Mouse (Mus musculus): ENCODE results near the gene Nudt16l1. TPM values are rescaled to one million over a fixed set of nuclear protein-coding genes. Genes with fewer than 3 reads are reported as not detected.

Gene Nudt16l1
- polyA plus RNA-seq (2012; rRNA removed), result 89.6 and 113 TPM in 2 replicates

GRCm38 (mm10) chr16:4938461-4938860 lies at the start of gene Nudt16l1:
TSS of gene Nudt16l1 (plus strand) at chr16:4938761.
- DNase-seq (ENCODE audit: low read depth), result no peak

GRCm38 (mm10) chr16:4890201-4890709 lies 48.3 kb upstream of the Nudt16l1 start:
- no peak for DNase-seq (ENCODE audit: low read depth)

DNA sequence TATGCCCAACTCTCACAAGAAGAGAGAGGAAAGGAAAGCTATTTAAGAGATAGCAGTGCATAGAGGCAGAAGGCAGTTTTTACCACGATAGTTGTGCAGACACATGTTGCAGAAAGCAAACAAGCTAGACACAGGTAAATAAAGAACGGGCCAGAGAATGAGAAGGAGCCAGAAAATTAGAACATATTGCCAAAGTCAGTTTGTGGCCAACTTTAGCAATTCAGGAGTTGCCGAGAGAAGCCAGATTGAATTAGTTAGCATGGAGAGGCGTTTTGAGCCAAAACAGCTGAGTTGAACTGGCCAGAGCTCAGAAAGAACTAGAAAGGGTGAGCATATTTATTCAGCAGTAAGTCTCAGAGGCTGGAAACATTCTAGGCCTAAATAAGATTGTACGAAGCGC lies 46.4 kb upstream of the Nudt16l1 start:
- DNase-seq (ENCODE audit: low read depth), result no peak

GRCm38 (mm10) chr16:4894201-4894908 lies 44.2 kb upstream of the Nudt16l1 start:
- DNase-seq (ENCODE audit: low read depth), result no peak

- no peak for DNase-seq (ENCODE audit: low read depth)
These were observed 42.1 kb upstream of the Nudt16l1 start for GRCm38 (mm10) chr16:4896249-4897027.

DNA sequence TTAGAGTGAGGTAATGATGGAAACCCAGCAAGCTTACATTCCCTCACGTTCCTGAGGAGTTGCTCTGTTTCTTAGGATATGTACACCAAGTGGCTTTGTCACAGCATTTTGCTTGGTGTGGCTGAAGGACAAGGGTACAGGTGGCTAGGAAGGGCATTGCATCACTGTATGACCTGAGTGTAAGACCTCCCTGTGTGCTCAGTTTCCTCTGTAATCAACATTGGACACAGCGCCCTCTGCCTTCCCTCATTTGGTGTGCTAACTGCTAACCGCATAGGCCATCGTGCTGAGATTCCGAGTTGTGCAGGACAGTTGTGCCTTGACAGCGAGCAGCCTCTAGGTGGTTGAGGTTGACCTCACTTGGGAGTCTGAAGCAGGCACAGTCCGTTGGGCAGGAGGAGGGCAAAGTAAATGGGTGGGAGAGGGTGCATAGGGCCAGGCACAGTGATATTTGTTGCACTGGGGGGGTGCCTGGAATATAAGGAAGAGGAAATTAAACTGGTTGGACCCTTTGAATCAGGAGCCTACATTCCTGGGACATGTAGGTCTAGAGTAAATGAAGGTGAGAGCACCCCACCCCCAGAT lies 41.3 kb upstream of the Nudt16l1 start:
- no peak for DNase-seq (ENCODE audit: low read depth)

DNA sequence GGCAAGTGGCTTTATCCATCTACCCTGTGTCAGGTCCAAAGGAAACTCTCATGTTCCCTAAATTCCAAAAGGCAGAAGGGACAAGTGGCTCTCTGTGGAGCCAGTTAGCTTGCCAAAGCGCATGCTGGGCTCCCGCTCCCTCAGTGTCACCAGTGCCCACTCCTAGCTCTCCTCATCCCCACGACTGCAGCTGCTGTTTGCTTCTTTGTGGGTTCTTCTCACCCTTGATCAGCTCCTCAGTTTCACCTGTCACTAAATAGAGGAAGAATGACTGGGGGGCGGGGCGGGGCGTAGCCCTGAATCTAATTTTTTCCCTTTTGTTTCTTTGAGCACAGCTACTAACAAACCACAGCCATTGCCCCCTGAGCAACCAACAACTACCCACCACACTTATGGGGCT lies 39.7 kb upstream of the Nudt16l1 start:
- DNase-seq (ENCODE audit: low read depth), result no peak

DNA sequence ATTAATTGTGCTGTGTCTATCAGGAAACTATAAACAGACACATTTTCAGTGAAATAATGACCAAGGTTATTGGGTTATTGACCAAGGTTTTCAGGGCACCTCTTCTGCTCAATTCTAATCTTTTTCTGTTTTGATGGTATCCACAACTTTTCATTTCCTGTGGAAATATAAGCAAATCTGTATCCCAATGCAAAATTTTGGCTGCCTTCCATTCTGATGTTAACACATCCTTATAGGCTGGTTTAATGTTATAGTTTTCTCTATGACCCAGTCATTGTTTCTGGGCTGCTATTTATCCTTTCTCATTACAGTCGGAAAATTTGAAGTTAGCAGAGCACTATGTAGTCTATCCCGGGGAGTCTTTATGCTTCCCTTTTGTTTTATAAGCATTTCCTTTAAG lies 38.9 kb upstream of the Nudt16l1 start:
- DNase-seq (ENCODE audit: low read depth), result no peak

- DNase-seq (ENCODE audit: low read depth), result no peak
These were observed 37.4 kb upstream of the Nudt16l1 start for GRCm38 (mm10) chr16:4901167-4901566.

DNA sequence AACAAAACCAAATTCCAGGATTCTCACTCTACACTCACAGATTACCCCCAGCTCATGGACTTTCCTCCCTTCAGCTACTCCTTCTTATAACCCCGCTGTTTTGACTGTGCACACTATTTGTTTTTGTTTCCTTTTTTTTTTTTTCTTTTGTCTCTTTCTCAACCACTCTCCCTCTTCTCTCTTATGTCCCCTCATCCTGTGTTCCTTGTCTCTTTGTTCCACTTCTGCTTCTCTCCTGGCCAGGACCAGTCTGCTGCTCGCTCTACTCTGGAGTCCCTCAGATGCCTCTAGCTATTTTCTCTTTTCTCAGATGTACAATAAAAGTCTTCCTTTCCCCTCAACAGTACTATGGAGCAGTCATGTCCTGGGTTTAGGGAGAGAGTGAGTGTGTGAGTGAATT lies 36.2 kb upstream of the Nudt16l1 start:
- DNase-seq (ENCODE audit: low read depth), result no peak

- DNase-seq (ENCODE audit: low read depth), result no peak
These were observed 35.0 kb upstream of the Nudt16l1 start for GRCm38 (mm10) chr16:4903491-4904102.

DNA sequence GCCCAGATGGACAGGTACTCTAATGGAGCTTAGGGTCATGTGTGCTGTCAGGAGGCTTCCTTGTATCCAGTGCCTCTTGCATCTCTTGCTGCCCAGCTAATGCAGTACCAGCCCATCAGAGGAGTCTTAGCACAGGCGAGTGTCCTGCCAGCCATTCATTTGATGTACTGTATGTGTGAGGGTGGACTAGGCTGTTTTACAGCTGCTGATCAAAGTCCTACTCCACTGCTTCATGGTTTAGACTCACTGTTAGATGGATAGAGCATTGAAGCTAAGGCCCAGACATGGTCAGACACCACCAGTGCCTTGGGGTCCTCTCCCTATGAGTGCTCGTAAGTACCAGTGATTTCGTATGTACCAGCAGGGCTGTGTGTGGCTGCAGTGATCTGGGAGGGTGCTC lies 33.7 kb upstream of the Nudt16l1 start:
- DNase-seq (ENCODE audit: low read depth), result no peak

DNA sequence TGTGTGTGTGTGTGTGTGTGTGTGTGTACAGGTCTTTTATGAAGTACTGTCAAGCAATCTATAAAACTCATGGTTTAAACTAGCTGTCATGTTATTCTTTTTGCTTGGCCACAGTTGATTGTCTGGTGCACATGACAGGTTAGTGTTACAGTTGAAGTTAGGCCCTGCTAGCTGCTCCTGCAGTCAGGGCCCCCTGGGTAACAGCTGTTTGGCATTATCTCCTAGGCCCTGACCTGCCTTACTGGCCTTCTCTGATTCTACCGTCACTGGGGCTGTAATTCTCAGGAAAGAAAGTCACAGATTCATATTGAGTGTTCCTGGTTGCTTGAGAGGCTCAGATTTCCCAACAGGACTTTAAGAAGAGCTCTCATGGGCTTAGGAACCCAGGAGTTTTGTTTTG lies 33.0 kb upstream of the Nudt16l1 start:
- DNase-seq (ENCODE audit: low read depth), result no peak

DNA sequence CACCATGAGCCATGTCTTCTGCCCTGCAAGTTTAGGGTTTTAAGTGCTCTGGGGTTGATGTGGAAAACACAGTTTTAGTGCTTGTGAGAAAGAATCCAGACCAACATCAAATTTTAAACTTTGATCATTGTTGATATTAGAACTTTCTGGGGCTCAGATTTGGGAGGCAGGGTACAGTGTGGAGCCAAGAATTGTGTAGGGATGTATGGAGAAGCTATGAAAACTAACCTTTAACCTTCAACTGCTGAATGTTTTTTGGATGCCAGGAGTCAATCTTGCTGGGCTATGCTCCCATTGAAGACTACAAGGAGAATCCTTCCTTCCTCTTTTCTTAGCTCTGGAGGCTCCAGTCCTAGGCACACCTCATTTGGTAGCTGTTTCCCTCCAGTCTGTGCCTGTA lies 32.0 kb upstream of the Nudt16l1 start:
- no peak for DNase-seq (ENCODE audit: low read depth)

GRCm38 (mm10) chr16:4907386-4907785 lies 31.2 kb upstream of the Nudt16l1 start:
- DNase-seq (ENCODE audit: low read depth), result no peak

DNA sequence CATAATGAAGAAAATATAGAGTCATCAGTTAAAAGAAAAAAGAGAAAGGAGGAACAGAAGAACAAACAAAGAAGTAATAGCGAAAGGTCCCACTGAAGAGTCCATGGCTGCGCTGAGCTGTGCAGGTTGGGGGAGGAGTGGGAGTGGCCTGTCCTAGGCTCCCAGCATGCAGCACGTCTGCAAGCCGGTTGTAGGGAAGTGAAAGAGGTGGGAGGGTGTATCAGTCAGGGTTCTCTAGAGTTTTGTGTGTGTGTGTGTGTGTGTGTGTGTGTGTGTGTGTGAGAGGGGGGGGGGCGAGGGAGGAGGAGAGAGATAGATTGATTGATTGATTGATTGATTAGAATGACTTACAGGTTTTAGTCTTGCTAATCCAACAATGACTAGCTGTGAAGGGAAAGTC lies 30.6 kb upstream of the Nudt16l1 start:
- DNase-seq (ENCODE audit: low read depth), result no peak

DNA sequence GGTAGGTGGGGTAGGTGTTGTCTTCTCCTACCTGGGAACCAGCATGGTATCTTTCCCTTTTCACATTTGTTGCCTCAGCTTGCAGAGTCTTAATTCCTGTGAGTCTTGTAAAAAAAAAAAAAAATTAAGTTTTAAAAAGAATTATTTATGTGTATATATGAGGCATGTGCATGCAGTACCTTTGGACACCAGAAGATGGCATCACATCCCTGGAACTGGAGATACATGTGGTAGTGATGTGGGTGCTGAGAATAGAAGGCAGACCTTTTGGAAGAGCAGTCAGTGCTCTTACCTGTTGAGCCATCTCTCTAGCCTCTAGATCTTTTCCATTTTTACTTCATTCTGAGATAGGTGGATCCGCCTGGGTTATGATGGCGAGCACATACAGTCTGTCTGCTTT lies 28.8 kb upstream of the Nudt16l1 start:
- no peak for DNase-seq (ENCODE audit: low read depth)

- DNase-seq (ENCODE audit: low read depth), result no peak
These were observed 27.8 kb upstream of the Nudt16l1 start for GRCm38 (mm10) chr16:4910758-4911157.

GRCm38 (mm10) chr16:4912074-4912648 lies 26.4 kb upstream of the Nudt16l1 start:
- DNase-seq (ENCODE audit: low read depth), result no peak

GRCm38 (mm10) chr16:4912907-4913782 lies 25.4 kb upstream of the Nudt16l1 start:
- DNase-seq (ENCODE audit: low read depth), result no peak
